Mouse (Mus musculus) granulocyte monocyte progenitor cell, adult 5-6 weeks (primary cell): ENCODE results near the gene Cep44. TPM values are rescaled to one million over a fixed set of nuclear protein-coding genes. Genes with fewer than 3 reads are reported as not detected.
A peak's percentile ranks its signal among the peaks of the same experiment; 100 is the strongest.

Source experiments
- ATAC-seq: replicated peaks from 2 replicates; pipeline ENCODE4 v1.8.0; 2016; ENCODE audit warnings: mild to moderate bottlenecking, moderate TSS enrichment, inconsistent platforms; ENCODE audit not compliant: poor library complexity, severe bottlenecking
- total RNA-seq, 2 experiments: library from RNA; stranded (forward) in 1 of 2; stranded (reverse) in 1 of 2; fragments of 200-712, 200-1000 nt in 1 of 2; fragments of >200 nt in 1 of 2; fragmentation: Nextera tagmentation in 1 of 2; gene quantifications; 2 replicates each; pipeline ENCODE4 v1.2.3; 2014 to 2017

Cep44 gene
- total RNA-seq (2014; fragmentation: Nextera tagmentation): 47.2 and 56.2 TPM in 2 replicates
- 55.1 and 58.4 TPM in 2 replicates for total RNA-seq (2017)

GRCm38 (mm10) chr8:56550558-56551360, at the start of gene Cep44, which contains the start of gene Fbxo8:
Cep44 (minus strand) TSS chr8:56551047.
Fbxo8 (plus strand) TSS chr8:56551090.
- ATAC-seq: peak; percentile 73

- ATAC-seq: no peak
Measured at GRCm38 (mm10) chr8:56591502-56591901, 40.7 kb upstream of the Cep44 start.

GRCm38 (mm10) chr8:56591084-56591483, 40.2 kb upstream of the Cep44 start:
- ATAC-seq: no peak

- no peak for ATAC-seq
Measured at GRCm38 (mm10) chr8:56589004-56589403, 38.2 kb upstream of the Cep44 start.

DNA sequence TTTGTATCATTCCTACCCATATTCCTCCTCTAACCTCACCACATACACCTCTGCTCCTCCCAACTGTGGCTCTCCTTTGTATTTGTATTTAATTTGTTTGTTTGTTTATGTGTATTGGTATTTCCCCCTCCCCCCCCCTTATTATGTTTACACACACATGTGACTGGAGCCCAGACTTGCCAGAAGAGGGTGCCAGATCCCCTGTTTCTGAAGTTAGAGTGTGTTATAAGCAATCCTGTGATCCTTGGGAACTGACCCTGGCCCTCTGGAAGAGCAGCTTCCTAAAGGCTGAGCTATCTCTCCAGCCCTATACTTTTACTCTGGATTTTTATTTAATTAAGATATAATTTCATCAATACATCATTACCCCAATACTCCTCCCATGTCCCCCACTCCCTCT, 32.0 kb upstream of the Cep44 start:
- no peak for ATAC-seq

DNA sequence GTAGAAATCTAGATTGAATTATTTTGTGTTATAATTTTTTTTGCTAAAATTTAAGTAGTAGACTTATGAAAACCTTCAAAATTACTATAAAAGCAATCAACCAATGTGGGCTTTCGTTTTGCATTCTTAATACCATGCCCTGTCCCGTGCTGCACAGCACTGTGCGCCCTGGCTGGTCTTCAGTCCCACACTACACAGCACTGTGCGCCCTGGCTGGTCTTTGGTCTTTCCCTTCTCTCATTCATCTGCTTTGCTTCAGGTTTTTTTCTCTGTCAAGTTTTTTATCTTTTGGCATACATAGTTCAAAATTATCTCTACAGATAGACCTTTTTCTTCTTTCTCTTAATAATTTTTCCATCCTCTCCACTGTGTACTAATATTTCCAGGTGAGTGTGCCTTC, 30.1 kb upstream of the Cep44 start:
- no peak for ATAC-seq

DNA sequence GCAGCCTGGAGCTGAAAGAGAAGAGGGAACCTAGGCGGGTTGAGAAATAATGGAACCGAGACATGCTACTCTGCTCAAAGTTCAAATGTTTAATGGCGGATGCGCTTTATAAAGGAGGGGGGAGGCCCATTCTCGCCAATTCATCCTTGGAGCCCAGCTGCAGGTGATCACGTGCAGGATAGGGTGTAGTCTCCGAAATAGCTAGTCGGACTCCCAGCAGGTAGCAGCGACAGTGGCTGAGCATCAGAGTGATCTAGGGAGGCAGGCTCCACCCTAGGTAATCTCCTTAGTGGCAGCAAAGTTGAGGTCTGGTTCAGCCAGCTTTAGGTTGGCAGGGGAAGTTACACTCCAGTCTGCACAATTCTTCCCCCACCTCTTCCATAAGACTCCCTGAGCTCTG, 16.0 kb upstream of the Cep44 start:
- no peak for ATAC-seq

GRCm38 (mm10) chr8:56564399-56565047, 13.7 kb upstream of the Cep44 start:
- no peak for ATAC-seq

GRCm38 (mm10) chr8:56552551-56553103, 1.8 kb upstream of the Cep44 start:
- no peak for ATAC-seq

DNA sequence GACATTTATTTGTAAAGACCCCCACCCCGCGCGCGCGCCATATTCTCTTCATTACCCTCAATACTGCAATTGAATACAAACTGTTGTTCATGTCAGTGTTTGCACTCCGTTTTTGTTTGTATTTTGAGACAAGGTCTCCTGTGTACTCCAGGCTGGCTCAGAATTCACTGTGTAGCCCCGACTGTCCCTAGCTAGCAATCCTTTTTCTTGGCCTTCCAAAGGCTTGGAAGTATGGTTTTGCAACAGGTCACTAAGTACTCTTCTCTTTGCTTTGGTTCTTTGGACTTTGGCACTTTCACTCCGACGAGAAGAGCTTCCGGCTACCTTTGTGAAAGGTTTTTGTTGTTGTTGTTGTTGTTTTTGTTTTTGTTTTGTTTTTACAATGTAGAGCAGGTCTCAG, 1.2 kb upstream of the Cep44 start:
- ATAC-seq: no peak

DNA sequence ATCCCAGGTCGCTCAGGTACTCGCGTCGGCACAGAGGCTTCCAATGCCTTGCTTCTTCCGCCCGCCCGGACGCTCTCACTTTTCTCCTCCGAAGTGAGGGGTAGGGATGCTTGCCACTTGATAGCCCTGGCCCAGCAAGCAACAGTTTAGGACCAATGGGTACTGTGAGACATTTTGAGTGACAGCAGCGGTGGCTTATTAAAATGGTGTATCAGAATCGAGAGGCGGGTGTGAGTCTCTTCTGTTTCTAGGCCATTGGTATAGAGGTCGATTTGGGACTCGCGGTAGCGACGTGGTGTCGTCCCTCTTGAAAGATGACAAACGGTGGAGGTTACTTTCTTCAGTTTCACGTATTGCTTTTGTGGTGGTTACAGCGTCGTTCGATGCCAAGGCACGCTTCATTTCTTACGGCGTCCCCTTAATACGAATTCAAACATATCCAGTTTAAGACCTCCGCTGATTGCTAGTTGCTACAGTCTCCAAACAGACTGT, 560 bp upstream of the Cep44 start:
- peak; percentile 84 for ATAC-seq

DNA sequence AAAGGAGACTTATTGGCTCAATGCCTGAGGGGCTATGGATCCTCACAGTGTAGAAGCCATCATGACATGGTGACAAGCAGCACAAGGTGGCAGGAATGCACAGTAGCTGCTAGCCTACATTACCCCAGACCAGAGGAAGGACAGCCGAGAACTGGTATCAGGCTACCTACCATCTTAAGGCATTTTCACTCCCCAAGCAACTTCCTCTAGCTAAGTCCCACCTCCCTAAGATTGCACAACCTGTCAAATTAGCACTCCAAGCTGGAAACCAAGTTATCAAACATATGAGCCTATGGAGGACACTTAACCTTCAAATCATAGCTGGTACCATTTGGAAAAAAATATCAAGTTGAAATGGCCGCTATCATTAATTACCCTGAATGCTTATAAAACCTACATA, 3.0 kb downstream of the Cep44 start:
- peak; percentile 49 for ATAC-seq

DNA sequence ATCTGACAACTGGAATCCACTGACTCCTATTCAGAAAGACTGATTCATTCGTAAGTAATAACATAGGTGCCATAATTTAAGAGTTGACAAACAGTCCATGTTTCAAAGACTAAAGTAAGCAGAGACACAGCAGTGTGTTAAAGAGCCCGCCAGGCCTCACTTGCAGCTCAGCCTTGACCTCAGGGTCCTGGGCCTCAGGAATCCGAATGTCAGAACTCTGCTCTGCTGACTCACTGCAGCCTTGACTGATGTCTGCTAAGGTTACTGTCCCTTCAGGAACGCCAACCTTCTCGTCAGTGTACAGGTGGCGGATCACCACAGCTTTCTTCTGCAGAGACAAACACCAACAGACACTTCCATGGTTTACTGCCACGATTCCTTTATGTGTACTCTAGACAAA, 10.1 kb downstream of the Cep44 start:
- no peak for ATAC-seq

- peak; percentile 77 for ATAC-seq
Measured at GRCm38 (mm10) chr8:56530359-56530758, 20.5 kb downstream of the Cep44 start.

GRCm38 (mm10) chr8:56528869-56529268, 22.0 kb downstream of the Cep44 start:
- no peak for ATAC-seq

DNA sequence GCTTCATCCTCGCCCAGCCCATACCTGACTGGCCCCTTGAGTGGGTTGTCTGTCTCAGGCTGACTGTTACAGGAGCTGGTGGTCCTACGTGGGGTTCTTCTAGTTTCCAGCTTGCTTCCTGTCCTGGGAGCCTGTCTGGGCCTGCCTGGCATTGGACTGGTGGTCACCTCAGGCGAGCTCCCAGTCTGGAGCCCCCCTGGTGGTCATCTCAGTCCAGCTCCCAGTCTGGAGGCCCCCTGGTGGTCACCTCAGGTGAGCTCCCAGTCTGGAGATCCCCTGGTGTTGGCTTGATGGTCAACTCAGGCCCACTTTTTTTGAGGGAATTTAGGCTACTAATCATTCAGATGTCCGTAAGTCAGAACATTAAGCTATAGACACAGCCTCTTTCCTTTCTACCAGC, 29.8 kb downstream of the Cep44 start:
- ATAC-seq: peak; percentile 56

- ATAC-seq: no peak
Measured at GRCm38 (mm10) chr8:56520249-56520648, 30.6 kb downstream of the Cep44 start.

GRCm38 (mm10) chr8:56518848-56519247, 32.0 kb downstream of the Cep44 start:
- no peak for ATAC-seq

DNA sequence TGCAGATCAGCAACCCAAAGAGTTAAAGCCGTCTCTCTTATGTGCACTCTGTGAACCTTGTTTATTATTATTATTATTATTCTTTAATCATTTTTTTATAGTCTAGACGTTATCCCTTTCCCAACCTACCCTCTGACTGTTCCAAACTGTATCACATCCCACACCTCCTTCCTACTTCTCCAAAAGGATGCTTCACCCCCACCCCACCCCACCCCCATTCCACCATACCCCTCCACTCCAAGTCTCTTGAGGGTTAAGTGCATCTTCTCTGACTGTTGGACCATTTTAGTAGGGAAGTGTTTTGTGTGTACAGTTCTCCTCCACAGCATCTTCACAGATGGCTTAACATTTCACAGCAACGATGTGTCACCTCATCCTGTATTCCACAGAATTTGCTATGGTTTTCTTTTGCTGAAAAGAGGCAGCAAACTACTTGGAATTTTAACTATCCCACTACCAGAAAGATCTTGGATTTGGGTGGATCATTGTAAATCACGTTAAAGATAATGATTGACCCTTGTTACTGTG, 41.8 kb downstream of the Cep44 start:
- no peak for ATAC-seq

DNA sequence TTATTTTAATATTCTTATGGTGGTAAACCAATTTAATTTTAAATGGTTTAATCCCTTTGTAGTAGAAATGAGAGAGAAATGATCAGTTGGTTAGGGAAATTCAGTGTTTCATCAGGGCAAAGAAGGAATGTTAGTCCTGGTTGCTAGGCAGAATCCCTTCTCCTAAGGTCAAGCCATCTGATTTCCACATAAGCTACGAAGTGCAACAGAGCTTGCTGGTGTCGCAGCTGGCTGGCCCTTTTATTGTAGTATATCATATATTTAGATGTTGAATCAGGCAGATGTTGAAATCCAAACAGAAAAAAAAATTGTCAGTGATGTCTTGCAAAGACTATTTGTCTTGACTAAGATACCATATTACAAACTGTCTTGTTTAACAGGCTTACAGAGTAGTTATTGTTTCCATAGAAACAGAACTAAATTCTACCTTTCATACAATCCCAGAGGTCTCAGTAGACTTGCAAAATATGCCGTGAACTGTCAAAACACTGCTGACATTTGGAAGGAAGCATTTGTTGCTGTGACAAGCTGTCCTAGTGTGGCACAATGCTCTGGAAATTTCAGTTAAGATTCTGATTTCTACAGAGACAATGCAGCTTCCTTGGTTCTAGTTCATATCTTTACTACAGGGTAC, 42.4 kb downstream of the Cep44 start:
- no peak for ATAC-seq

- ATAC-seq: no peak
Measured at GRCm38 (mm10) chr8:56501911-56502310, 48.9 kb downstream of the Cep44 start.
